Mouse (Mus musculus) hindbrain, embryonic 11.5 days (tissue): ENCODE measurements at regions not wholly inside any gene's neighbourhood (a gene's known extent, or its start where the extent isn't known, plus 50 kb on each side); places are given as distances from the start of the nearest gene placed in this dataset.
"Not testable (repeated sequence)": the region's sequence is repeated elsewhere in the genome, so short reads cannot be mapped to it uniquely, and the experiment has no call there.

Source experiments
- ATAC-seq: fragments of 200-750 bp; cut with Nextera tagmentation; 2 replicates; pipeline ENCODE4 v1.8.0; 2017; ENCODE audit warnings: mild to moderate bottlenecking, moderate TSS enrichment, moderate library complexity; ENCODE audit not compliant: low FRiP score
- DNase-seq: peaks from one replicate; pipeline ENCODE4 v3.0.0-alpha.2; 2015; ENCODE audit warnings: low spot score
- H3K27ac ChIP-seq: fragments of 300-500 bp; sonication (generic); 2 replicates; pipeline ENCODE4 v1.5.1; 2014; ENCODE audit warnings: mild to moderate bottlenecking, low read depth, low read length
- H3K27me3 ChIP-seq: fragments of 300-500 bp; sonication (generic); 2 replicates; pipeline ENCODE4 v1.6.1; 2014; ENCODE audit warnings: mild to moderate bottlenecking, low read length, moderate library complexity, mixed read lengths; ENCODE audit not compliant: control insufficient read depth, insufficient read depth
- H3K36me3 ChIP-seq: fragments of 300-500 bp; sonication (generic); 2 replicates; pipeline ENCODE4 v1.6.1; 2014; ENCODE audit warnings: mild to moderate bottlenecking, low read length, moderate library complexity, mixed read lengths; ENCODE audit not compliant: control insufficient read depth, insufficient read depth
- H3K4me1 ChIP-seq: fragments of 300-500 bp; sonication (generic); replicated peaks from 2 replicates; pipeline ENCODE4 v1.6.1; 2014; ENCODE audit warnings: low read length, mixed read lengths; ENCODE audit not compliant: control insufficient read depth, insufficient read depth
- H3K4me2 ChIP-seq: fragments of 300-500 bp; sonication (generic); replicated peaks from 2 replicates; pipeline ENCODE4 v1.6.1; 2014; ENCODE audit warnings: mild to moderate bottlenecking, low read depth, low read length
- H3K4me3 ChIP-seq: fragments of 300-500 bp; sonication (generic); 2 replicates; pipeline ENCODE4 v1.5.1; 2014; ENCODE audit warnings: low read depth, low read length
- H3K9ac ChIP-seq: fragments of 300-500 bp; sonication (generic); 2 replicates; pipeline ENCODE4 v1.6.1; 2014; ENCODE audit warnings: low read depth, low read length
- H3K9me3 ChIP-seq: fragments of 300-500 bp; sonication (generic); 2 replicates; pipeline ENCODE4 v1.6.1; 2016; ENCODE audit warnings: low read length; ENCODE audit not compliant: control insufficient read depth
- WGBS: fragments of 180-500 bp; shearing (Covaris S2); extraction: QIAGEN DNeasy Blood & Tissue Kit; methylation state at CpG from one replicate; pipeline ENCODE4 v1.1.7; 2014; 5-methylcytosine and 5-hydroxymethylcytosine counted together

- Histone ChIP-seq H3K4me2 (peak overlapping the region; percentile 17), H3K4me3 (peak overlapping the region; percentile 16)
- 2% methylated on average over 14 of the region's 14 CpGs for WGBS
- not testable (repeated sequence) for H3K27ac ChIP-seq, H3K4me1 ChIP-seq, H3K27me3 ChIP-seq, H3K9ac ChIP-seq, H3K36me3 ChIP-seq, H3K9me3 ChIP-seq
- ATAC-seq (peak; percentile 89), DNase-seq (peak; percentile 87)
These were observed 68.3 kb downstream of the Hsp90b1 start for GRCm38 (mm10) chr10:86636953-86637376.

- not testable (repeated sequence) for H3K9me3 ChIP-seq, ATAC-seq, H3K36me3 ChIP-seq, H3K27me3 ChIP-seq, H3K27ac ChIP-seq, DNase-seq, H3K4me1 ChIP-seq, H3K4me2 ChIP-seq, H3K9ac ChIP-seq
- H3K4me3 ChIP-seq: peak overlapping the region; percentile 16; the same call in 1 of the 2 replicates
- 28% methylated on average over 6 of the region's 6 CpGs for WGBS
These were observed 68.8 kb downstream of the Hsp90b1 start for GRCm38 (mm10) chr10:86636515-86636914.

- H3K9me3 ChIP-seq, H3K4me2 ChIP-seq, H3K4me3 ChIP-seq, H3K9ac ChIP-seq, H3K27ac ChIP-seq, H3K27me3 ChIP-seq, H3K36me3 ChIP-seq, DNase-seq, H3K4me1 ChIP-seq, ATAC-seq: not testable (repeated sequence)
These were observed 78.6 kb downstream of the Hsp90b1 start for GRCm38 (mm10) chr10:86626734-86627133.

- H3K36me3 ChIP-seq, H3K27ac ChIP-seq, ATAC-seq, H3K9me3 ChIP-seq, DNase-seq, H3K4me2 ChIP-seq, H3K27me3 ChIP-seq, H3K4me1 ChIP-seq, H3K9ac ChIP-seq, H3K4me3 ChIP-seq: not testable (repeated sequence)
- 73% methylated on average over 6 of the region's 6 CpGs for WGBS
These were observed 87.2 kb downstream of the Hsp90b1 start for GRCm38 (mm10) chr10:86617958-86618664.

- H3K27ac ChIP-seq, H3K4me2 ChIP-seq, H3K9me3 ChIP-seq, H3K27me3 ChIP-seq, H3K9ac ChIP-seq, DNase-seq, H3K4me1 ChIP-seq, H3K4me3 ChIP-seq, ATAC-seq, H3K36me3 ChIP-seq: not testable (repeated sequence)
- 73% methylated on average over 1 of the region's 1 CpGs for WGBS
These were observed 93.0 kb downstream of the Hsp90b1 start for GRCm38 (mm10) chr10:86612341-86612740.

- H3K4me1 ChIP-seq, H3K27ac ChIP-seq, ATAC-seq, H3K4me2 ChIP-seq, H3K9ac ChIP-seq, H3K9me3 ChIP-seq, H3K36me3 ChIP-seq, H3K4me3 ChIP-seq, H3K27me3 ChIP-seq, DNase-seq: not testable (repeated sequence)
- 74% methylated on average over 2 of the region's 2 CpGs for WGBS
These were observed 95.3 kb downstream of the Hsp90b1 start for GRCm38 (mm10) chr10:86610027-86610426.

- not testable (repeated sequence) for H3K27me3 ChIP-seq, H3K9ac ChIP-seq, H3K4me3 ChIP-seq, H3K27ac ChIP-seq, ATAC-seq, H3K4me2 ChIP-seq, H3K36me3 ChIP-seq, H3K9me3 ChIP-seq, H3K4me1 ChIP-seq
- 41% methylated on average over 7 of the region's 7 CpGs for WGBS
- peak; percentile 1 for DNase-seq
These were observed 102.1 kb upstream of the Syn3 start for GRCm38 (mm10) chr10:86600843-86601242.

- not testable (repeated sequence) for H3K9me3 ChIP-seq, H3K4me1 ChIP-seq, H3K36me3 ChIP-seq, H3K27me3 ChIP-seq, H3K4me3 ChIP-seq, H3K4me2 ChIP-seq, DNase-seq, H3K27ac ChIP-seq, ATAC-seq, H3K9ac ChIP-seq
- WGBS: 93% methylated on average over 7 of the region's 7 CpGs
These were observed 101.3 kb upstream of the Syn3 start for GRCm38 (mm10) chr10:86599991-86600390.

GRCm38 (mm10) chr10:86590211-86590610, 91.5 kb upstream of the Syn3 start:
- not testable (repeated sequence) for H3K4me3 ChIP-seq, H3K4me2 ChIP-seq, H3K27ac ChIP-seq, H3K27me3 ChIP-seq, DNase-seq, H3K9ac ChIP-seq, ATAC-seq, H3K4me1 ChIP-seq, H3K36me3 ChIP-seq, H3K9me3 ChIP-seq
- WGBS: 68% methylated on average over 2 of the region's 2 CpGs
